Mouse (Mus musculus) neural tube, embryonic 10.5 days (tissue): Measurements from ENCODE around the gene Zfp365.
A peak's percentile ranks its signal among the peaks of the same experiment; 100 is the strongest.

Experiments
- DNase-seq: peaks from one replicate; pipeline ENCODE4 v3.0.0-alpha.2; 2017; ENCODE audit warnings: low spot score; ENCODE audit errors: extremely low spot score

Zfp365 gene

GRCm38 (mm10) chr10:67912337-67912776 lies at the start of gene Zfp365:
Zfp365 (minus strand) TSS chr10:67912662.
- peak; percentile 74 for DNase-seq

- DNase-seq, result no peak
Measured at GRCm38 (mm10) chr10:67959982-67960381, 47.5 kb upstream of the Zfp365 start.

- no peak for DNase-seq
Measured at GRCm38 (mm10) chr10:67955982-67956381, 43.5 kb upstream of the Zfp365 start.

GRCm38 (mm10) chr10:67951690-67952089 lies 39.2 kb upstream of the Zfp365 start:
- no peak for DNase-seq

- no peak for DNase-seq
Measured at GRCm38 (mm10) chr10:67950059-67950748, 37.7 kb upstream of the Zfp365 start.

GRCm38 (mm10) chr10:67943513-67943912 lies 31.1 kb upstream of the Zfp365 start:
- no peak for DNase-seq

GRCm38 (mm10) chr10:67939546-67939945 lies 27.1 kb upstream of the Zfp365 start:
- DNase-seq, result no peak

- no peak for DNase-seq
Measured at GRCm38 (mm10) chr10:67937775-67938174, 25.3 kb upstream of the Zfp365 start.

- DNase-seq, result no peak
Measured at GRCm38 (mm10) chr10:67936944-67937343, 24.5 kb upstream of the Zfp365 start.

- no peak for DNase-seq
Measured at GRCm38 (mm10) chr10:67932780-67933179, 20.3 kb upstream of the Zfp365 start.

- DNase-seq, result no peak
Measured at GRCm38 (mm10) chr10:67931328-67931727, 18.9 kb upstream of the Zfp365 start.

- no peak for DNase-seq
Measured at GRCm38 (mm10) chr10:67928584-67928983, 16.1 kb upstream of the Zfp365 start.

GRCm38 (mm10) chr10:67927718-67928455 lies 15.4 kb upstream of the Zfp365 start:
- no peak for DNase-seq

- DNase-seq, result no peak
Measured at GRCm38 (mm10) chr10:67924030-67924429, 11.6 kb upstream of the Zfp365 start.

- DNase-seq, result no peak
Measured at GRCm38 (mm10) chr10:67921777-67922176, 9.3 kb upstream of the Zfp365 start.

- no peak for DNase-seq
Measured at GRCm38 (mm10) chr10:67919706-67920105, 7.2 kb upstream of the Zfp365 start.

- DNase-seq, result no peak
Measured at GRCm38 (mm10) chr10:67918194-67918899, 5.9 kb upstream of the Zfp365 start.

- DNase-seq, result no peak
Measured at GRCm38 (mm10) chr10:67917356-67917755, 4.9 kb upstream of the Zfp365 start.

GRCm38 (mm10) chr10:67911447-67912336 lies 770 bp downstream of the Zfp365 start:
- peak; percentile 27 for DNase-seq

GRCm38 (mm10) chr10:67907931-67908330 lies 4.5 kb downstream of the Zfp365 start:
- DNase-seq, result no peak

GRCm38 (mm10) chr10:67906926-67907325 lies 5.5 kb downstream of the Zfp365 start:
- DNase-seq, result no peak
